Mouse (Mus musculus): ENCODE results near the gene Doc2b. TPM values are rescaled to one million over a fixed set of nuclear protein-coding genes. Genes with fewer than 3 reads are reported as not detected.
"Not testable (repeated sequence)": the region's sequence is repeated elsewhere in the genome, so short reads cannot be mapped to it uniquely, and the experiment has no call there.

Gene Doc2b
- polyA plus RNA-seq, 1 experiment, result not detected

- H3K4me3 ChIP-seq (ENCODE audit: insufficient read depth, low read depth, low read length), result no peak overlapping the region
- no peak overlapping the region for H3K27ac ChIP-seq (replicated peaks; ENCODE audit: low read depth, low read length)
- peaks cover 21% of the 10 kb centered on the region for H3K4me1 ChIP-seq (ENCODE audit: control insufficient read depth, insufficient read depth, insufficient read length, low read length)
These were observed 60.2 kb downstream of the Doc2b start for GRCm38 (mm10) chr11:75735462-75736252.

DNA sequence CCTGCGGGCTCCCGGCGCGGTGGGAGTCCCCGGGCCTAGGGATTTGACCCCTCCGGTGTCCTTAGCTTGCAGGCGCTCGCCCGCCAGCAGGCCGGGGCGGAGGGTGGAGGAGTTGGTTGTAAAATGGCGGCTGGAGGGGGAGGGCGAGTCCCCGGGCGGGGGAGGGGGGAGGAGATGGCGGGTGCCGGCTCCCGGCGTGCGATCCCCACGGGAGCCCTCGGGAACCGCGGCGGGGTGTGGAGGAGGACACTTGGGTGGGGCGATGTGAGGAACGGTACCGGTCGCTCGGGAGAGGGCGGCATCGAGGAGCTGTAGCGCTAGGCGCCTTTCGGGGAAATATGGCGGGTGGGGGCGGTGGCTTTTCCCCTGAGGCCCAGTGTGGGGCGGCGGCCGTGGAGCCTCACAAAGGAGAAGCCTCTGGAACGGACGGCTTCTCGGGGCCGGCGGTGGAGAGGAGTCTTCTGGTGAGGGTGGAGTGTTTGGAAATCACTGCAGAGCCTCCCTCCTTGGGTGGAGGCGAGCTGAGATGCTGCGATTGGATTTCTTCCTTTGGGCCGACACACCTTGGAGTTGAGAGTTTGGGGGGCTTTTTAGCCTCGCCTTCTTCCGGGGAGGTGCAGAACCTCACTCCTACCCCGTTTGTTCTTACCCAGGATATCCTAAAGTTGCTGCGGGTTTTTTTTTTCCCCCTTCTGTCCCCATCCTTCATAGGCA lies 62.5 kb downstream of the Doc2b start:
- peaks cover 19% of the 10 kb centered on the region for H3K4me1 ChIP-seq (ENCODE audit: control insufficient read depth, insufficient read depth, insufficient read length, low read length)

DNA sequence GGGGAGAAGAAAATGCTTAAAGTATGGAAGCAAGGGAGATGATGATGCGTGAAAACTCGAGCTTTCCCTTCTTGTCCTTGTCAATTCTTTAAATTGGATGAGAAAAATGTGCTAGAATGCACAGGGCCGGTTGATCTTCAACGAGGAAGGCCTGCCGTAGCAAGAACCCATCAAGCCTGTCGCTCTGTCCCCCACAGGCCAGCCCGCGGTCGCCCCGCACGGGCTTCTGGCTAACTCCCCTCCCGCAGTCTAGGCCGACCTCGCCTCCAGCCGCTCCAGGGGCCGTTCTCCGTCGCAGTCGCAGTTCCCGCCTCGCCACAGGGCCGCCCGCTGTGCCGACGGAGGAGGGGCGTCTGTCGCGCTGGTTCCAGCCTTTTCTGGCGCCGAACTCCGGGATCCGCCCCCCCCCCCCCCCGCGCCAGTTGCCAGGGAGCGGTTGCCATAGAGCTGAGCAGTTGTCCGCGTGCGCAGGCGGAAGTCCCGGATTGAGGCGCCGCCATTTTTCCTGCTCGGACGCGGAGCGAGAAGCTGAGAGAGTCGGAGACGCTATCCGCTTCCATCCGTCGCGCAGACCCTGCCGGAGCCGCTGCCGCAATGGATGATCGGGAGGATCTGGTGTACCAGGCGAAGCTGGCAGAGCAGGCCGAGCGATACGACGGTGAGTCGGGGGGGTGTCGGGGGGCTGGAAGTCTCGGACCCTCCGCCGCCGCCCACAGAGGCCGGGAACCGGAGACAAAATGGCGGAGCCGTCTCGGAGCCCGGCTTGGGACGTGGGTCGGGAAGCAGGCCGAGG lies 63.2 kb downstream of the Doc2b start, which contains the start of gene Ywhae:
TSS of gene Ywhae (plus strand) at position 436 of the 793 bp plus-strand sequence.
- H3K4me3 ChIP-seq (ENCODE audit: insufficient read depth, low read depth, low read length), result peak within 1 kb of the TSS; percentile 92
- peaks cover 14% of the 10 kb centered on the region for H3K4me1 ChIP-seq (ENCODE audit: control insufficient read depth, insufficient read depth, insufficient read length, low read length)
- H3K27ac ChIP-seq (replicated peaks; ENCODE audit: low read depth, low read length), result peak within 1 kb of the TSS; percentile 97

More for the DNA sequence above, 62.5 kb downstream of the Doc2b start:
- Histone ChIP-seq H3K27ac (replicated peaks; ENCODE audit: low read depth, low read length) (peak overlapping the region; percentile 97), H3K4me3 (ENCODE audit: insufficient read depth, low read depth, low read length) (peak overlapping the region; percentile 92)

DNA sequence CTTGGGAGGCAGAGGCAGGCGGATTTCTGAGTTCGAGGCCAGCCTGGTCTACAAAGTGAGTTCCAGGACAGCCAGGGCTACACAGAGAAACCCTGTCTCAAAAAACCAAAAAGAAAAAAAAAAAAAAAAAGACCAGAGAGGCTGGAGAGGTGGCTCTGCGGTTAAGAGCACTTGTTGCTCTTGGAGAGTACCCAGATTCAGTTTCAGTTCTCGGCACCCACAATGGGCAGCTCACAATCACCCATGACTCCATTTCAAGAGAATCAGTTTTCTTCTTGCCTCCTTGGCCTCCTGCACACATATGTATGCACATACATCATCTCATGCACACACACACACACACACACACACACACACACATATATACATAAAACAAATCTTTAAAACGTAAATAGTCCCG lies 68.2 kb downstream of the Doc2b start:
- H3K27ac ChIP-seq (replicated peaks; ENCODE audit: low read depth, low read length); H3K4me3 ChIP-seq (ENCODE audit: insufficient read depth, low read depth, low read length); H3K4me1 ChIP-seq (ENCODE audit: control insufficient read depth, insufficient read depth, insufficient read length, low read length): not testable (repeated sequence)

DNA sequence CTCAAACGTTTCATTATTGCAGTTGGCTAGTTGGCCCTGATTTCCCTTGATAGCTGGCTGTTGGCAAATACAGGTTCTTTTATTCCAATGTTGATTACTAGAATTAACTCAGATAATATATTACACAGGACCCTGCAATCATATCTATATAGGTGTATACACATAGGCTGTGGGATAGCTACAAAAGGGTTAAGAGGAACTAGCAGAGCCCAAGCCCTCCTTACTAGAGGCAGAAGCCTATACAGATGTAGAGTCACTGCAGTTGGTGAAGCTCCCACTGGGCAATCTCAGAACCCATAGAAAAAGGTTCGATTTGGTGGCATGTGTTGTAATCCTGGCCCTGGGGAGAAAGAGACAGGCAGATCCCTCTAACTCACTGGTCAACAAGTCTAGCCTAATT lies 68.7 kb downstream of the Doc2b start:
- H3K4me1 ChIP-seq (ENCODE audit: control insufficient read depth, insufficient read depth, insufficient read length, low read length), result no peaks in the 10 kb centered on the region
- H3K4me3 ChIP-seq (ENCODE audit: insufficient read depth, low read depth, low read length), result no peak overlapping the region
- no peak overlapping the region for H3K27ac ChIP-seq (replicated peaks; ENCODE audit: low read depth, low read length)

DNA sequence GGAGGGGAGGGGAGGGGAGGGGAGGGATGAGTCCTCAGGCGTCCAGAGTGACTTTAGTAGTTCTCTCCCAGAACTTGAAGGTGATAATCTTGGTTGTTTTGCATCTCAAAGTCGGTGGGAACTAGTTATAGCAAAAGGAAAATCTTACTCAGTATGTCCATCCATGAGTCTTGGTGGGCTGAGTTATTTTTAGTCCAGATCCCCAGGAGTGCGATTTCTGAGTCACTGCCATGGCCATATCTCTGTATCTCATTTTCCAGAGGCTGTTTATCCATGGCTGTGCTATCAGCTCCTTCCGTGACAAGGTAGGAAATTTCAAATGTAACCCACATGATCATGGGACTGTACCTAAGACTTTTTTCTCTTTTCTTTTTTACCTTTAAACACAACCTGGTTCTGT lies 73.5 kb downstream of the Doc2b start:
- Histone ChIP-seq H3K4me1 (ENCODE audit: control insufficient read depth, insufficient read depth, insufficient read length, low read length) (no peaks in the 10 kb centered on the region), H3K4me3 (ENCODE audit: insufficient read depth, low read depth, low read length) (no peak overlapping the region), H3K27ac (replicated peaks; ENCODE audit: low read depth, low read length) (no peak overlapping the region)

Other genes with a start within 250 kb of the Doc2b start
- gene Pitpna, start 208.0 kb downstream of the Doc2b start, polyA plus RNA-seq (2012; ENCODE audit: insufficient read depth, insufficient read length, missing spikeins), result 75.9 and 86.5 TPM in 2 replicates
- 19.1 and 24.1 TPM in 2 replicates for gene Inpp5k, start 165.1 kb downstream of the Doc2b start, polyA plus RNA-seq (2012; ENCODE audit: insufficient read depth, insufficient read length, missing spikeins)
- gene Myo1c, start 145.5 kb downstream of the Doc2b start, polyA plus RNA-seq (2012; ENCODE audit: insufficient read depth, insufficient read length, missing spikeins), result 65.7 and 72.5 TPM in 2 replicates
- 56.9 and 64.4 TPM in 2 replicates for gene Crk, start 116.8 kb downstream of the Doc2b start, polyA plus RNA-seq (2012; ENCODE audit: insufficient read depth, insufficient read length, missing spikeins)
- 296 and 331 TPM in 2 replicates for gene Ywhae, start 63.2 kb downstream of the Doc2b start, polyA plus RNA-seq (2012; ENCODE audit: insufficient read depth, insufficient read length, missing spikeins)
- gene Rph3al, start 142.4 kb upstream of the Doc2b start, polyA plus RNA-seq (2012; ENCODE audit: insufficient read depth, insufficient read length, missing spikeins), result 1.9 and 2.8 TPM in 2 replicates
- not detected in 2 replicates for gene 1700016K19Rik, start 203.9 kb upstream of the Doc2b start, polyA plus RNA-seq (2012; ENCODE audit: insufficient read depth, insufficient read length, missing spikeins)
- 35.4 and 39.1 TPM in 2 replicates for gene Rflnb, start 231.7 kb upstream of the Doc2b start, polyA plus RNA-seq (2012; ENCODE audit: insufficient read depth, insufficient read length, missing spikeins)

Measured in brown adipose tissue, adult 24 weeks (tissue).